Comparison of ENCODE assay signal across 21 mouse cellular contexts in genomic region chr10:80705479-80705878, GRCm38 (mm10).
"Had no signal": no experiment of that assay in that cellular context is flagged by ENCODE, and none has a peak within 500 bp of the region (broad histone marks: within the 10 kb centered on the region; RNA-seq: fewer than 3 reads in every experiment).

No protein-coding gene starts in this region.

- ATAC-seq: intestine, postnatal 0 days; liver, postnatal 0 days; lung, postnatal 0 days; midbrain, embryonic 16.5 days had no signal

- H3K27me3 ChIP-seq: midbrain, embryonic 12.5 days; neural tube, embryonic 12.5 days; neural tube, embryonic 15.5 days had no signal

- H3K4me2 ChIP-seq: lung, embryonic 14.5 days; midbrain, embryonic 12.5 days; neural tube, embryonic 12.5 days; neural tube, embryonic 15.5 days had no signal

- H3K27ac ChIP-seq: kidney, postnatal 0 days; liver, embryonic 14.5 days; macrophage; midbrain, embryonic 12.5 days; neural tube, embryonic 12.5 days; neural tube, embryonic 15.5 days; stomach, postnatal 0 days had no signal

- H3K9ac ChIP-seq: liver, embryonic 14.5 days; liver, postnatal 0 days; lung, embryonic 14.5 days; midbrain, embryonic 12.5 days; neural tube, embryonic 15.5 days had no signal

- DNase-seq: kidney, adult 2 months; kidney, postnatal 25 days; left cerebral cortex, postnatal 4 days; liver, postnatal 0 days; lung, embryonic 14.5 days; right cerebral cortex, adult 18-20 months; right cerebral cortex, postnatal 14 days; right cerebral cortex, postnatal 4 days; thymus, adult 2 months; thymus, postnatal 14 days; thymus, postnatal 4 days had no signal

- H3K4me3 ChIP-seq: midbrain, embryonic 12.5 days; neural tube, embryonic 12.5 days; neural tube, embryonic 15.5 days had no signal

- H3K9me3 ChIP-seq: midbrain, embryonic 12.5 days; neural tube, embryonic 12.5 days; neural tube, embryonic 15.5 days had no signal
